Mouse (Mus musculus) intestine, embryonic 14.5 days (tissue): Measurements from ENCODE around the gene Coro7. TPM values are rescaled to one million over a fixed set of nuclear protein-coding genes. Genes with fewer than 3 reads are reported as not detected.
A peak's percentile ranks its signal among the peaks of the same experiment; 100 is the strongest.

Source experiments
- ATAC-seq: fragments of 200-750 bp; cut with Nextera tagmentation; replicated peaks from 2 replicates; pipeline ENCODE4 v1.8.0; 2017; ENCODE audit warnings: low read depth, moderate number of reproducible peaks, moderate TSS enrichment, moderate library complexity; ENCODE audit not compliant: low FRiP score, low TSS enrichment
- DNase-seq: peaks from one replicate; pipeline ENCODE4 v3.0.0-alpha.2; 2018; ENCODE audit warnings: low spot score
- H3K27ac ChIP-seq: fragments of 300-500 bp; sonication (generic); 2 replicates; pipeline ENCODE4 v1.5.1; 2014; ENCODE audit warnings: low read depth, mild to moderate bottlenecking, control low read depth
- H3K27me3 ChIP-seq: fragments of 300-500 bp; sonication (generic); replicated peaks from 2 replicates; pipeline ENCODE4 v1.6.1; 2014; ENCODE audit warnings: low read length, control low read depth; ENCODE audit not compliant: control insufficient read depth, insufficient read depth
- H3K36me3 ChIP-seq: fragments of 300-500 bp; sonication (generic); 2 replicates; pipeline ENCODE4 v1.6.1; 2014; ENCODE audit warnings: low read length, control low read depth; ENCODE audit not compliant: control insufficient read depth, insufficient read depth
- H3K4me1 ChIP-seq: fragments of 300-500 bp; sonication (generic); replicated peaks from 2 replicates; pipeline ENCODE4 v1.6.1; 2014; ENCODE audit warnings: low read length, control low read depth, mixed read lengths; ENCODE audit not compliant: control insufficient read depth, insufficient read depth
- H3K4me2 ChIP-seq: fragments of 300-500 bp; sonication (generic); 2 replicates; pipeline ENCODE4 v1.6.1; 2014; ENCODE audit warnings: low read length
- H3K4me3 ChIP-seq: fragments of 300-500 bp; sonication (generic); 2 replicates; pipeline ENCODE4 v1.5.1; 2014; ENCODE audit warnings: low read depth, low read length, control low read depth, mixed read lengths
- H3K9ac ChIP-seq: fragments of 300-500 bp; sonication (generic); 2 replicates; pipeline ENCODE4 v1.6.1; 2014; ENCODE audit warnings: mild to moderate bottlenecking, low read length
- H3K9me3 ChIP-seq: fragments of 300-500 bp; sonication (generic); 2 replicates; pipeline ENCODE4 v1.6.1; 2016; ENCODE audit warnings: low read length, control low read depth; ENCODE audit not compliant: control insufficient read depth
- WGBS: fragments of 180-500 bp; shearing (Covaris S2); extraction: QIAGEN DNeasy Blood & Tissue Kit; methylation state at CpG from one replicate; pipeline ENCODE4 v1.1.7; 2014; 5-methylcytosine and 5-hydroxymethylcytosine counted together
- polyA plus RNA-seq: library from polyadenylated mRNA; unstranded; fragments of >200 nt; fragmentation: Nextera tagmentation; extraction: Ambion mirVana; gene quantifications from 2 replicates; pipeline ENCODE4 v1.2.1, GENCODE M21; 2014

Coro7 gene
- polyA plus RNA-seq, 1 experiment from 2014 or later = 19.3 TPM

GRCm38 (mm10) chr16:4629950-4630349 is 49.6 kb downstream of the Coro7 start:
- no peak overlapping the region for H3K27ac ChIP-seq
- H3K36me3 ChIP-seq = peaks cover 26% of the 10 kb centered on the region
- ATAC-seq = peak; percentile 48; the same call in 1 of the 2 replicates
- 23% methylated on average over 6 of the region's 6 CpGs for WGBS
- no peak overlapping the region for H3K4me2 ChIP-seq
- DNase-seq = peak; percentile 93
- H3K27me3 ChIP-seq = no peaks in the 10 kb centered on the region
- H3K9me3 ChIP-seq = no peaks in the 10 kb centered on the region
- H3K4me1 ChIP-seq = no peaks in the 10 kb centered on the region
- H3K9ac ChIP-seq = no peak overlapping the region
- H3K4me3 ChIP-seq = no peak overlapping the region

- no peaks in the 10 kb centered on the region for H3K9me3 ChIP-seq
- WGBS = 91% methylated on average over 9 of the region's 9 CpGs
- peaks cover 24% of the 10 kb centered on the region for H3K36me3 ChIP-seq
- no peak for ATAC-seq
- H3K4me3 ChIP-seq = no peak overlapping the region
- H3K27me3 ChIP-seq = no peaks in the 10 kb centered on the region
- DNase-seq = no peak
- no peak overlapping the region for H3K27ac ChIP-seq
- peaks cover under 1% of the 10 kb centered on the region; the same call in 1 of the 2 replicates for H3K4me1 ChIP-seq
- H3K4me2 ChIP-seq = no peak overlapping the region
- no peak overlapping the region for H3K9ac ChIP-seq
These were observed 50.6 kb downstream of the Coro7 start for GRCm38 (mm10) chr16:4628898-4629419.

- Histone ChIP-seq H3K4me1 (peaks cover 8% of the 10 kb centered on the region; the same call in 1 of the 2 replicates), H3K9me3 (no peaks in the 10 kb centered on the region), H3K9ac (no peak overlapping the region; the same call in 1 of the 2 replicates), H3K27me3 (no peaks in the 10 kb centered on the region), H3K4me2 (no peak overlapping the region), H3K4me3 (no peak overlapping the region), H3K27ac (no peak overlapping the region), H3K36me3 (peaks cover 21% of the 10 kb centered on the region)
- DNase-seq = no peak
- 79% methylated on average over 6 of the region's 6 CpGs for WGBS
- no peak for ATAC-seq
These were observed 52.5 kb downstream of the Coro7 start for GRCm38 (mm10) chr16:4627105-4627504.

- Histone ChIP-seq H3K4me3 (peak within 1 kb of the TSS; percentile 76), H3K9ac (peak within 1 kb of the TSS; percentile 83), H3K4me1 (peaks cover 8% of the 10 kb centered on the region; the same call in 1 of the 2 replicates), H3K9me3 (no peaks in the 10 kb centered on the region), H3K4me2 (peak within 1 kb of the TSS; percentile 57), H3K36me3 (peaks cover 18% of the 10 kb centered on the region), H3K27me3 (no peaks in the 10 kb centered on the region), H3K27ac (peak within 1 kb of the TSS; percentile 80)
- peak; percentile 88 for ATAC-seq
- WGBS = under 1% methylated on average over 56 of the region's 56 CpGs
- peak; percentile 94 for DNase-seq
These were observed 55.0 kb downstream of the Coro7 start, which contains the start of gene Pam16 for GRCm38 (mm10) chr16:4624481-4625110. TSS of gene Pam16 (minus strand) at chr16:4624988.

- WGBS = 15% methylated on average over 9 of the region's 9 CpGs
- ATAC-seq (no peak), DNase-seq (peak; percentile 71)
- Histone ChIP-seq H3K4me1 (peaks cover 8% of the 10 kb centered on the region; the same call in 1 of the 2 replicates), H3K27ac (peak overlapping the region; percentile 80), H3K9me3 (no peaks in the 10 kb centered on the region), H3K27me3 (no peaks in the 10 kb centered on the region), H3K4me2 (peak overlapping the region; percentile 57), H3K4me3 (peak overlapping the region; percentile 76), H3K36me3 (peaks cover 18% of the 10 kb centered on the region), H3K9ac (peak overlapping the region; percentile 83)
These were observed 55.5 kb downstream of the Coro7 start for GRCm38 (mm10) chr16:4624074-4624473.

GRCm38 (mm10) chr16:4616829-4617228 is 62.7 kb downstream of the Coro7 start:
- ATAC-seq = no peak
- Histone ChIP-seq H3K36me3 (peaks cover 61% of the 10 kb centered on the region), H3K27me3 (no peaks in the 10 kb centered on the region), H3K4me3 (no peak overlapping the region), H3K9me3 (0 out of 2 replicates have a peak, but pooled peaks cover 2% of the 10 kb centered on the region), H3K4me1 (no peaks in the 10 kb centered on the region), H3K27ac (no peak overlapping the region), H3K9ac (no peak overlapping the region), H3K4me2 (no peak overlapping the region)
- WGBS = 87% methylated on average over 4 of the region's 4 CpGs
- no peak for DNase-seq

- Histone ChIP-seq H3K36me3 (peaks cover 77% of the 10 kb centered on the region), H3K27ac (no peak overlapping the region), H3K9ac (no peak overlapping the region), H3K27me3 (no peaks in the 10 kb centered on the region), H3K4me1 (no peaks in the 10 kb centered on the region), H3K4me3 (no peak overlapping the region), H3K9me3 (0 out of 2 replicates have a peak, but pooled peaks cover 2% of the 10 kb centered on the region), H3K4me2 (no peak overlapping the region)
- ATAC-seq (no peak), DNase-seq (no peak)
- 68% methylated on average over 1 of the region's 1 CpGs for WGBS
These were observed 64.3 kb downstream of the Coro7 start for GRCm38 (mm10) chr16:4615297-4615696.

- 0 out of 2 replicates have a peak, but pooled peaks cover 2% of the 10 kb centered on the region for H3K9me3 ChIP-seq
- 87% methylated on average over 3 of the region's 3 CpGs for WGBS
- ATAC-seq (no peak), DNase-seq (no peak)
- H3K9ac ChIP-seq = no peak overlapping the region
- no peak overlapping the region for H3K4me3 ChIP-seq
- no peaks in the 10 kb centered on the region for H3K4me1 ChIP-seq
- H3K27me3 ChIP-seq = no peaks in the 10 kb centered on the region
- no peak overlapping the region for H3K27ac ChIP-seq
- H3K4me2 ChIP-seq = no peak overlapping the region
- H3K36me3 ChIP-seq = peaks cover 83% of the 10 kb centered on the region
These were observed 64.9 kb downstream of the Coro7 start for GRCm38 (mm10) chr16:4614639-4615038.
